Mouse (Mus musculus) forebrain, embryonic 11.5 days (tissue): ENCODE data around the gene Atg14. TPM values are rescaled to one million over a fixed set of nuclear protein-coding genes. Genes with fewer than 3 reads are reported as not detected.

Experiments
- polyA plus RNA-seq: library from polyadenylated mRNA; unstranded; fragments of >200 nt; fragmentation: Nextera tagmentation; extraction: Ambion mirVana; gene quantifications from 2 replicates; pipeline ENCODE4 v1.2.1, GENCODE M21; 2014

Atg14 gene
- polyA plus RNA-seq, 1 experiment from 2014 or later, result 16.2 TPM

Other genes starting within 250 kb of the Atg14 start
- gene Lgals3, start 202.9 kb downstream of the Atg14 start, polyA plus RNA-seq, result 0.24 and 0.97 TPM in 2 replicates
- gene Dlgap5, start 152.2 kb downstream of the Atg14 start, polyA plus RNA-seq, result 77.6 and 90.4 TPM in 2 replicates
- gene Fbxo34, start 120.2 kb downstream of the Atg14 start, polyA plus RNA-seq, result 22.9 and 27.6 TPM in 2 replicates
- 85.1 and 106 TPM in 2 replicates for gene Ktn1, start 77.8 kb upstream of the Atg14 start, polyA plus RNA-seq